Mouse (Mus musculus) embryonic fibroblast, embryonic 13.5 days (primary cell): ENCODE data around the gene Mroh9.

Experiments
- CTCF ChIP-seq: IDR thresholded peaks from 2 replicates; pipeline ENCODE4 v1.5.1; 2011; ENCODE audit warnings: mild to moderate bottlenecking, control low read depth, low read length, moderate library complexity, borderline replicate concordance; ENCODE audit not compliant: insufficient read depth
- POLR2A ChIP-seq: IDR thresholded peaks from 2 replicates; pipeline ENCODE4 v1.6.1; 2011; ENCODE audit warnings: low read depth, mild to moderate bottlenecking, control low read depth, low read length, moderate library complexity

GRCm38 (mm10) chr1:162984428-162984827, 101.0 kb downstream of the Mroh9 start, which contains the start of gene Fmo3:
- TF ChIP-seq CTCF (no peak), POLR2A (no peak)
